Mouse (Mus musculus): ENCODE data around the gene Upp2. TPM values are rescaled to one million over a fixed set of nuclear protein-coding genes. Genes with fewer than 3 reads are reported as not detected.

The Upp2 gene
- total and polyA plus RNA-seq, 3 experiments, result 0.66 TPM; not detected in 2

- DNase-seq (ENCODE audit: low spot score) (no peak), ATAC-seq (ENCODE audit: extremely low read depth, insufficient number of reproducible peaks, low FRiP score, poor library complexity, severe bottlenecking) (no peak)
- H3K36me3 ChIP-seq (replicated peaks), result no peaks in the 10 kb centered on the region
- no peak overlapping the region for H3K4me3 ChIP-seq (ENCODE audit: low read depth, low read length)
- no peaks in the 10 kb centered on the region for H3K4me1 ChIP-seq (ENCODE audit: insufficient read depth, low read depth, low read length)
- no peaks in the 10 kb centered on the region for H3K27me3 ChIP-seq (ENCODE audit: insufficient read depth, low read length)
- H3K9me3 ChIP-seq (replicated peaks), result peaks cover 22% of the 10 kb centered on the region
- TF ChIP-seq POLR2AphosphoS5 (IDR thresholded peaks at IDR 0.05; ENCODE audit: insufficient replicate concordance, low read depth, low read length), result no peak
- TF ChIP-seq GATA2 (IDR thresholded peaks at IDR 0.05; ENCODE audit: borderline replicate concordance, low read depth, low read length), result no peak
- no peak for TF ChIP-seq GATA1 (IDR thresholded peaks at IDR 0.05; ENCODE audit: borderline replicate concordance, low read length)
- no peak for TF ChIP-seq TAL1 (conservative IDR thresholded peaks at IDR 0.05; ENCODE audit: low read depth, low read length)
- TF ChIP-seq CTCF (IDR thresholded peaks at IDR 0.05; ENCODE audit: low read depth, low read length), result no peak
Observed at GRCm38 (mm10) chr2:58679968-58680367, 112.9 kb downstream of the Upp2 start.

GRCm38 (mm10) chr2:58680794-58681193, 113.7 kb downstream of the Upp2 start:
- Histone ChIP-seq H3K9me3 (replicated peaks) (peaks cover 22% of the 10 kb centered on the region), H3K27me3 (ENCODE audit: insufficient read depth, low read length) (no peaks in the 10 kb centered on the region), H3K36me3 (replicated peaks) (no peaks in the 10 kb centered on the region), H3K4me1 (ENCODE audit: insufficient read depth, low read depth, low read length) (no peaks in the 10 kb centered on the region), H3K4me3 (ENCODE audit: low read depth, low read length) (no peak overlapping the region)
- DNase-seq (ENCODE audit: low spot score) (no peak), ATAC-seq (ENCODE audit: extremely low read depth, insufficient number of reproducible peaks, low FRiP score, poor library complexity, severe bottlenecking) (no peak)
- TF ChIP-seq CTCF (IDR thresholded peaks at IDR 0.05; ENCODE audit: low read depth, low read length) (no peak), POLR2AphosphoS5 (IDR thresholded peaks at IDR 0.05; ENCODE audit: insufficient replicate concordance, low read depth, low read length) (no peak), TAL1 (conservative IDR thresholded peaks at IDR 0.05; ENCODE audit: low read depth, low read length) (no peak), GATA1 (IDR thresholded peaks at IDR 0.05; ENCODE audit: borderline replicate concordance, low read length) (no peak), GATA2 (IDR thresholded peaks at IDR 0.05; ENCODE audit: borderline replicate concordance, low read depth, low read length) (no peak)

- Histone ChIP-seq H3K27me3 (ENCODE audit: insufficient read depth, low read length) (no peaks in the 10 kb centered on the region), H3K4me1 (ENCODE audit: insufficient read depth, low read depth, low read length) (no peaks in the 10 kb centered on the region), H3K9me3 (replicated peaks) (peaks cover 22% of the 10 kb centered on the region), H3K4me3 (ENCODE audit: low read depth, low read length) (no peak overlapping the region), H3K36me3 (replicated peaks) (no peaks in the 10 kb centered on the region)
- TF ChIP-seq TAL1 (conservative IDR thresholded peaks at IDR 0.05; ENCODE audit: low read depth, low read length), result no peak
- no peak for TF ChIP-seq CTCF (IDR thresholded peaks at IDR 0.05; ENCODE audit: low read depth, low read length)
- no peak for TF ChIP-seq POLR2AphosphoS5 (IDR thresholded peaks at IDR 0.05; ENCODE audit: insufficient replicate concordance, low read depth, low read length)
- TF ChIP-seq GATA2 (IDR thresholded peaks at IDR 0.05; ENCODE audit: borderline replicate concordance, low read depth, low read length), result no peak
- TF ChIP-seq GATA1 (IDR thresholded peaks at IDR 0.05; ENCODE audit: borderline replicate concordance, low read length), result no peak
- no peak for ATAC-seq (ENCODE audit: extremely low read depth, insufficient number of reproducible peaks, low FRiP score, poor library complexity, severe bottlenecking)
- DNase-seq (ENCODE audit: low spot score), result no peak
Observed at GRCm38 (mm10) chr2:58681394-58681793, 114.3 kb downstream of the Upp2 start.

- no peaks in the 10 kb centered on the region for H3K36me3 ChIP-seq (replicated peaks)
- no peak for TF ChIP-seq CTCF (IDR thresholded peaks at IDR 0.05; ENCODE audit: low read depth, low read length)
- no peak for TF ChIP-seq POLR2AphosphoS5 (IDR thresholded peaks at IDR 0.05; ENCODE audit: insufficient replicate concordance, low read depth, low read length)
- no peak for TF ChIP-seq GATA1 (IDR thresholded peaks at IDR 0.05; ENCODE audit: borderline replicate concordance, low read length)
- no peak for TF ChIP-seq TAL1 (conservative IDR thresholded peaks at IDR 0.05; ENCODE audit: low read depth, low read length)
- no peak for TF ChIP-seq GATA2 (IDR thresholded peaks at IDR 0.05; ENCODE audit: borderline replicate concordance, low read depth, low read length)
- peaks cover 51% of the 10 kb centered on the region for H3K9me3 ChIP-seq (replicated peaks)
- H3K27me3 ChIP-seq (ENCODE audit: insufficient read depth, low read length), result no peaks in the 10 kb centered on the region
- no peaks in the 10 kb centered on the region for H3K4me1 ChIP-seq (ENCODE audit: insufficient read depth, low read depth, low read length)
- no peak for DNase-seq (ENCODE audit: low spot score)
- ATAC-seq (ENCODE audit: extremely low read depth, insufficient number of reproducible peaks, low FRiP score, poor library complexity, severe bottlenecking), result no peak
- H3K4me3 ChIP-seq (ENCODE audit: low read depth, low read length), result no peak overlapping the region
Observed at GRCm38 (mm10) chr2:58697501-58697900, 130.4 kb downstream of the Upp2 start.

- Histone ChIP-seq H3K36me3 (replicated peaks) (no peaks in the 10 kb centered on the region), H3K9me3 (replicated peaks) (peaks cover 57% of the 10 kb centered on the region), H3K4me1 (ENCODE audit: insufficient read depth, low read depth, low read length) (no peaks in the 10 kb centered on the region), H3K4me3 (ENCODE audit: low read depth, low read length) (no peak overlapping the region), H3K27me3 (ENCODE audit: insufficient read depth, low read length) (no peaks in the 10 kb centered on the region)
- TF ChIP-seq GATA1 (IDR thresholded peaks at IDR 0.05; ENCODE audit: borderline replicate concordance, low read length), result no peak
- ATAC-seq (ENCODE audit: extremely low read depth, insufficient number of reproducible peaks, low FRiP score, poor library complexity, severe bottlenecking), result no peak
- DNase-seq (ENCODE audit: low spot score), result no peak
Observed at GRCm38 (mm10) chr2:58699931-58700330, 132.8 kb downstream of the Upp2 start.

GRCm38 (mm10) chr2:58700354-58700753, 133.3 kb downstream of the Upp2 start:
- TF ChIP-seq GATA1 (IDR thresholded peaks at IDR 0.05; ENCODE audit: borderline replicate concordance, low read length) (no peak), TAL1 (conservative IDR thresholded peaks at IDR 0.05; ENCODE audit: low read depth, low read length) (no peak), GATA2 (IDR thresholded peaks at IDR 0.05; ENCODE audit: borderline replicate concordance, low read depth, low read length) (no peak), POLR2AphosphoS5 (IDR thresholded peaks at IDR 0.05; ENCODE audit: insufficient replicate concordance, low read depth, low read length) (no peak), CTCF (IDR thresholded peaks at IDR 0.05; ENCODE audit: low read depth, low read length) (no peak)
- no peaks in the 10 kb centered on the region for H3K4me1 ChIP-seq (ENCODE audit: insufficient read depth, low read depth, low read length)
- H3K36me3 ChIP-seq (replicated peaks), result no peaks in the 10 kb centered on the region
- H3K4me3 ChIP-seq (ENCODE audit: low read depth, low read length), result no peak overlapping the region
- H3K9me3 ChIP-seq (replicated peaks), result peaks cover 57% of the 10 kb centered on the region
- no peaks in the 10 kb centered on the region for H3K27me3 ChIP-seq (ENCODE audit: insufficient read depth, low read length)
- ATAC-seq (ENCODE audit: extremely low read depth, insufficient number of reproducible peaks, low FRiP score, poor library complexity, severe bottlenecking) (no peak), DNase-seq (ENCODE audit: low spot score) (no peak)

GRCm38 (mm10) chr2:58701627-58702026, 134.5 kb downstream of the Upp2 start:
- H3K36me3 ChIP-seq (replicated peaks), result no peaks in the 10 kb centered on the region
- no peaks in the 10 kb centered on the region for H3K4me1 ChIP-seq (ENCODE audit: insufficient read depth, low read depth, low read length)
- ATAC-seq (ENCODE audit: extremely low read depth, insufficient number of reproducible peaks, low FRiP score, poor library complexity, severe bottlenecking) (no peak), DNase-seq (ENCODE audit: low spot score) (no peak)
- H3K4me3 ChIP-seq (ENCODE audit: low read depth, low read length), result no peak overlapping the region
- H3K27me3 ChIP-seq (ENCODE audit: insufficient read depth, low read length), result no peaks in the 10 kb centered on the region
- TF ChIP-seq GATA2 (IDR thresholded peaks at IDR 0.05; ENCODE audit: borderline replicate concordance, low read depth, low read length) (no peak), POLR2AphosphoS5 (IDR thresholded peaks at IDR 0.05; ENCODE audit: insufficient replicate concordance, low read depth, low read length) (no peak), GATA1 (IDR thresholded peaks at IDR 0.05; ENCODE audit: borderline replicate concordance, low read length) (no peak), CTCF (IDR thresholded peaks at IDR 0.05; ENCODE audit: low read depth, low read length) (no peak), TAL1 (conservative IDR thresholded peaks at IDR 0.05; ENCODE audit: low read depth, low read length) (no peak)
- H3K9me3 ChIP-seq (replicated peaks), result peaks cover 58% of the 10 kb centered on the region
